Comparison of ENCODE assay signal across 22 mouse cellular contexts in the genomic region with DNA sequence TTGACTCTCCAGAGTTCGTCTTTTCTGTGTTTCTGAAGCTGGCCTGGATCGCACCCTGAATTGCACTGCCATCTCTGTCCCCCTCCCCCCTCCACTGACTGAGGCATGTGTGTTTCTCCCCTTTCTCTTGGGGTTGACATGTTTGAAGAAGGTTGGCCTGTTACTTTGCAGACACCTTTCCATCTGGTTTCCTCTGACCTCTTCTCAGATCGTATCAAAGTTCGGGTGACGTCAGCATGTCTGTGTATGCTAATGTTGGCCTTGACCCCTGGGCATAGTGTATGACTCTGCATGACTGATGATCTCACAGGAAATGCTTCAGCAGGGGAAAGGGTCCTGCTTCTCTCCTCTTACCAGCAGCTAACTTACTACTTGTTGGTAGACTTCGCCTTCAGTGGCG. TPM values are rescaled to one million over a fixed set of nuclear protein-coding genes. Genes with fewer than 3 reads are reported as not detected.
DNase-seq lines count a peak whose midpoint lies in the region; ATAC-seq and TF ChIP-seq lines count a peak whose summit lies in the region.
"Had no signal": no experiment of that assay in that cellular context is flagged by ENCODE, and none has a peak within 500 bp of the region (broad histone marks: within the 10 kb centered on the region; RNA-seq: fewer than 3 reads in every experiment).

No protein-coding gene starts in this region.

- no peak overlapping the region for H3K9ac ChIP-seq in midbrain, embryonic 14.5 days (replicated peaks; ENCODE audit: low read length)
- H3K9ac ChIP-seq: embryonic facial prominence, embryonic 12.5 days; hindbrain, embryonic 12.5 days; lung, embryonic 14.5 days; neural tube, embryonic 15.5 days had no signal

- H3K4me1 ChIP-seq in spleen, adult 2 months (ENCODE audit: control insufficient read depth, insufficient read depth, insufficient read length): peaks cover 48% of the 10 kb centered on the region
- H3K4me1 ChIP-seq in megakaryocyte, embryonic 14.5 days: peaks cover 47% of the 10 kb centered on the region
- H3K4me1 ChIP-seq in midbrain, embryonic 14.5 days (ENCODE audit: control insufficient read depth, insufficient read depth, low read length): no peaks in the 10 kb centered on the region
- peaks cover 22% of the 10 kb centered on the region for H3K4me1 ChIP-seq in thymus, adult 2 months (replicated peaks; ENCODE audit: control insufficient read depth, insufficient read depth, low read length)
- H3K4me1 ChIP-seq: embryonic facial prominence, embryonic 12.5 days; hindbrain, embryonic 12.5 days; neural tube, embryonic 15.5 days had no signal

- no peaks in the 10 kb centered on the region for H3K36me3 ChIP-seq in spleen, adult 2 months (ENCODE audit: control insufficient read depth, insufficient read depth, low read length)
- no peaks in the 10 kb centered on the region for H3K36me3 ChIP-seq in megakaryocyte, embryonic 14.5 days (replicated peaks; ENCODE audit: low read length)
- H3K36me3 ChIP-seq in midbrain, embryonic 14.5 days (ENCODE audit: control insufficient read depth, insufficient read depth, low read length): no peaks in the 10 kb centered on the region
- no peaks in the 10 kb centered on the region for H3K36me3 ChIP-seq in thymus, adult 2 months (ENCODE audit: control insufficient read depth, insufficient read depth, low read length)
- H3K36me3 ChIP-seq: embryonic facial prominence, embryonic 12.5 days; hindbrain, embryonic 12.5 days; neural tube, embryonic 15.5 days had no signal

- no peak for TF ChIP-seq CTCF in spleen, adult 2 months (IDR thresholded peaks at IDR 0.05; ENCODE audit: extremely low read depth, insufficient read depth, insufficient read length, insufficient replicate concordance)
- TF ChIP-seq CTCF in thymus, adult 2 months (IDR thresholded peaks at IDR 0.05; ENCODE audit: borderline replicate concordance, control insufficient read depth, extremely low read depth, insufficient read depth, low read length, poor library complexity): no peak

- WGBS in spleen, adult 2 months: 57% methylated on average over 7 of the region's 7 CpGs
- 92% methylated on average over 7 of the region's 7 CpGs for WGBS in midbrain, embryonic 14.5 days
- WGBS in thymus, adult 2 months: 67% methylated on average over 7 of the region's 7 CpGs

- peak overlapping the region; percentile 24 for H3K27ac ChIP-seq in spleen, adult 2 months (ENCODE audit: insufficient read depth, low read length)
- H3K27ac ChIP-seq in midbrain, embryonic 14.5 days (replicated peaks; ENCODE audit: low read depth, low read length): no peak overlapping the region
- no peak overlapping the region for H3K27ac ChIP-seq in thymus, adult 2 months (ENCODE audit: control insufficient read depth, insufficient read depth, low read length)
- H3K27ac ChIP-seq: embryonic facial prominence, embryonic 12.5 days; hindbrain, embryonic 12.5 days; neural tube, embryonic 15.5 days had no signal

- no peaks in the 10 kb centered on the region for H3K27me3 ChIP-seq in spleen, adult 2 months (ENCODE audit: control insufficient read depth, insufficient read depth, low read length)
- H3K27me3 ChIP-seq in megakaryocyte, embryonic 14.5 days (replicated peaks): no peaks in the 10 kb centered on the region
- no peaks in the 10 kb centered on the region for H3K27me3 ChIP-seq in midbrain, embryonic 14.5 days (ENCODE audit: control insufficient read depth, insufficient read depth, low read length)
- no peaks in the 10 kb centered on the region for H3K27me3 ChIP-seq in thymus, adult 2 months (ENCODE audit: control insufficient read depth, insufficient read depth, low read length)
- H3K27me3 ChIP-seq: embryonic facial prominence, embryonic 12.5 days; hindbrain, embryonic 12.5 days; neural tube, embryonic 15.5 days had no signal

- H3K9me3 ChIP-seq in megakaryocyte, embryonic 14.5 days: no peaks in the 10 kb centered on the region
- no peaks in the 10 kb centered on the region for H3K9me3 ChIP-seq in midbrain, embryonic 14.5 days (ENCODE audit: control insufficient read depth, low read length)
- H3K9me3 ChIP-seq: embryonic facial prominence, embryonic 12.5 days; hindbrain, embryonic 12.5 days; neural tube, embryonic 15.5 days had no signal

- no peak for TF ChIP-seq POLR2A in spleen, adult 2 months (IDR thresholded peaks at IDR 0.05; ENCODE audit: low read depth, low read length)
- no peak for TF ChIP-seq POLR2A in thymus, adult 2 months (IDR thresholded peaks at IDR 0.05; ENCODE audit: control insufficient read depth, extremely low read depth, insufficient read depth, low read length, poor library complexity)

- DNase-seq in spleen, adult 2 months (ENCODE audit: low read depth in 1 of 2, low spot score in 2 of 2): no peak
- DNase-seq in spleen, postnatal 14 days (ENCODE audit: low spot score in 2 of 2): no peak
- DNase-seq in T-cell, adult 2 months (ENCODE audit: low spot score): peak; percentile 27
- DNase-seq in midbrain, embryonic 14.5 days: no peak
- DNase-seq in cerebellum, postnatal 14 days: no peak
- DNase-seq in thymus, adult 2 months: no peak
- DNase-seq: adrenal gland, postnatal 10 days; cerebellum, adult 11 months; cerebellum, postnatal 25 days; heart, postnatal 10 days; kidney, adult 9 months; kidney, postnatal 25 days; lung, embryonic 14.5 days had no signal

- H3K4me2 ChIP-seq in midbrain, embryonic 14.5 days (ENCODE audit: low read length): no peak overlapping the region
- H3K4me2 ChIP-seq: embryonic facial prominence, embryonic 12.5 days; heart, embryonic 11.5 days; hindbrain, embryonic 12.5 days; lung, embryonic 14.5 days; midbrain, embryonic 11.5 days; neural tube, embryonic 15.5 days had no signal

- no peak overlapping the region for H3K4me3 ChIP-seq in spleen, adult 2 months (ENCODE audit: extremely low read depth, insufficient read depth, insufficient read length)
- H3K4me3 ChIP-seq in megakaryocyte, embryonic 14.5 days (replicated peaks): peak overlapping the region; percentile 40
- no peak overlapping the region for H3K4me3 ChIP-seq in midbrain, embryonic 14.5 days (replicated peaks; ENCODE audit: low read depth, low read length)
- no peak overlapping the region for H3K4me3 ChIP-seq in thymus, adult 2 months (ENCODE audit: control insufficient read depth, insufficient read depth, low read length)
- H3K4me3 ChIP-seq: embryonic facial prominence, embryonic 12.5 days; hindbrain, embryonic 12.5 days; neural tube, embryonic 15.5 days had no signal

- ATAC-seq in midbrain, embryonic 14.5 days (ENCODE audit: low FRiP score, low TSS enrichment): no peak
- ATAC-seq: activated CD4-positive, CD25-positive, alpha-beta regulatory T cell, adult 4 months; forebrain, embryonic 14.5 days; inflammation-experienced regulatory T-cells, adult 6 months had no signal

RNA-seq across cellular contexts. Expression of a gene that starts 11.0 kb away (rescaled TPM):
- polyA plus RNA-seq in spleen, adult 2 months (2012; rRNA removed): 322 and 350 TPM in 2 replicates
- polyA plus RNA-seq in megakaryocyte, embryonic 14.5 days (2012; ENCODE audit: insufficient read depth, low replicate concordance): 6.4 TPM in 1 of 2 replicates, not detected in the other
- 3.2 TPM in 1 of 2 replicates, not detected in the other for polyA plus RNA-seq in midbrain, embryonic 14.5 days (2014; fragmentation: Nextera tagmentation; extraction: Ambion mirVana)
- polyA plus RNA-seq in thymus, adult 2 months (2012; rRNA removed): 118 and 153 TPM in 2 replicates

Comparison
In these comparisons a context has a peak if more than half of its experiments do, and no peak if none do; other contexts are left out.
1. RNA of a gene that starts 11.0 kb away (polyA plus RNA-seq): 322 to 350 TPM in spleen, adult 2 months and 118 to 153 TPM in thymus, adult 2 months; 6.4 TPM in megakaryocyte, embryonic 14.5 days and 3.2 TPM in midbrain, embryonic 14.5 days; every median in the first group is over 10 times any median in the second.